Mouse (Mus musculus) lung, embryonic 14.5 days (tissue): ENCODE measurements at regions not wholly inside any gene's neighbourhood (a gene's known extent, or its start where the extent isn't known, plus 50 kb on each side); places are given as distances from the start of the nearest gene placed in this dataset.

ENCODE experiments used
- ATAC-seq: fragments of 200-750 bp; cut with Nextera tagmentation; 2 replicates; pipeline ENCODE4 v1.8.0; 2017; ENCODE audit warnings: mild to moderate bottlenecking, moderate TSS enrichment, moderate library complexity; ENCODE audit not compliant: insufficient read depth
- DNase-seq: peaks from one replicate; pipeline ENCODE4 v3.0.0-alpha.2; 2015
- H3K27ac ChIP-seq: fragments of 300-500 bp; sonication (generic); 2 replicates; pipeline ENCODE4 v1.5.1; 2014; ENCODE audit warnings: low read depth, mild to moderate bottlenecking, moderate library complexity
- H3K27me3 ChIP-seq: fragments of 300-500 bp; sonication (generic); 2 replicates; pipeline ENCODE4 v1.6.1; 2014; ENCODE audit warnings: low read length, control low read depth; ENCODE audit not compliant: insufficient read depth
- H3K36me3 ChIP-seq: fragments of 300-500 bp; sonication (generic); 2 replicates; pipeline ENCODE4 v1.6.1; 2014; ENCODE audit warnings: control low read depth; ENCODE audit not compliant: insufficient read depth
- H3K4me1 ChIP-seq: fragments of 300-500 bp; sonication (generic); 2 replicates; pipeline ENCODE4 v1.6.1; 2014; ENCODE audit warnings: antibody characterized with exemption, control low read depth; ENCODE audit not compliant: insufficient read depth
- H3K4me2 ChIP-seq: fragments of 300-500 bp; sonication (generic); 2 replicates; pipeline ENCODE4 v1.6.1; 2014; ENCODE audit warnings: mild to moderate bottlenecking
- H3K4me3 ChIP-seq: fragments of 300-500 bp; sonication (generic); 2 replicates; pipeline ENCODE4 v1.5.1; 2014; ENCODE audit warnings: low read depth, low read length
- H3K9ac ChIP-seq: fragments of 300-500 bp; sonication (generic); 2 replicates; pipeline ENCODE4 v1.6.1; 2014
- H3K9me3 ChIP-seq: fragments of 300-500 bp; sonication (generic); 2 replicates; pipeline ENCODE4 v1.6.1; 2016; ENCODE audit warnings: low read depth, low read length, control low read depth
- CTCF ChIP-seq: IDR thresholded peaks from 2 replicates; pipeline ENCODE4 v1.5.1; 2016; ENCODE audit warnings: antibody characterized with exemption, low read depth
- WGBS: fragments of 180-500 bp; shearing (Covaris S2); extraction: QIAGEN DNeasy Blood & Tissue Kit; methylation state at CpG from one replicate; pipeline ENCODE4 v1.1.7; 2014; 5-methylcytosine and 5-hydroxymethylcytosine counted together

GRCm38 (mm10) chr1:47854372-47854771, 961.7 kb upstream of the Slc39a10 start:
- no peak overlapping the region for H3K9ac ChIP-seq

GRCm38 (mm10) chr1:47853911-47854310, 961.3 kb upstream of the Slc39a10 start:
- H3K36me3 ChIP-seq, result no peaks in the 10 kb centered on the region
- H3K9ac ChIP-seq, result no peak overlapping the region
- no peaks in the 10 kb centered on the region for H3K27me3 ChIP-seq
- H3K27ac ChIP-seq, result no peak overlapping the region
- ATAC-seq, result no peak
- H3K4me1 ChIP-seq, result no peaks in the 10 kb centered on the region
- no peak overlapping the region for H3K4me3 ChIP-seq
- no peak for TF ChIP-seq CTCF
- H3K4me2 ChIP-seq, result no peak overlapping the region
- no peak for DNase-seq
- WGBS, result 76% methylated on average over 4 of the region's 4 CpGs
- H3K9me3 ChIP-seq, result no peaks in the 10 kb centered on the region

More at GRCm38 (mm10) chr1:47854372-47854771, 961.7 kb upstream of the Slc39a10 start:
- no peaks in the 10 kb centered on the region for H3K9me3 ChIP-seq
- no peak for TF ChIP-seq CTCF
- DNase-seq (no peak), ATAC-seq (no peak)
- no peaks in the 10 kb centered on the region for H3K27me3 ChIP-seq
- H3K4me3 ChIP-seq, result no peak overlapping the region
- H3K36me3 ChIP-seq, result no peaks in the 10 kb centered on the region
- H3K4me1 ChIP-seq, result no peaks in the 10 kb centered on the region
- no peak overlapping the region for H3K4me2 ChIP-seq
- H3K27ac ChIP-seq, result no peak overlapping the region
- 84% methylated on average over 3 of the region's 3 CpGs for WGBS

- H3K9ac ChIP-seq, result no peak overlapping the region
- no peak overlapping the region for H3K27ac ChIP-seq
- H3K4me1 ChIP-seq, result no peaks in the 10 kb centered on the region
- WGBS, result 62% methylated on average over 2 of the region's 2 CpGs
- H3K36me3 ChIP-seq, result no peaks in the 10 kb centered on the region
- H3K27me3 ChIP-seq, result no peaks in the 10 kb centered on the region
- TF ChIP-seq CTCF, result no peak
- no peak for ATAC-seq
- H3K9me3 ChIP-seq, result no peaks in the 10 kb centered on the region
- DNase-seq, result no peak
- H3K4me2 ChIP-seq, result no peak overlapping the region
- H3K4me3 ChIP-seq, result no peak overlapping the region
Observed at GRCm38 (mm10) chr1:47840811-47841210, 948.2 kb upstream of the Slc39a10 start.

GRCm38 (mm10) chr1:47834072-47834471, 941.4 kb upstream of the Slc39a10 start:
- Histone ChIP-seq H3K4me2 (no peak overlapping the region), H3K4me1 (no peaks in the 10 kb centered on the region), H3K27ac (no peak overlapping the region), H3K27me3 (no peaks in the 10 kb centered on the region), H3K9me3 (no peaks in the 10 kb centered on the region), H3K4me3 (no peak overlapping the region), H3K9ac (no peak overlapping the region), H3K36me3 (no peaks in the 10 kb centered on the region)
- ATAC-seq (no peak), DNase-seq (peak; percentile 0)
- TF ChIP-seq CTCF, result no peak

- DNase-seq (no peak), ATAC-seq (no peak)
- Histone ChIP-seq H3K4me3 (no peak overlapping the region), H3K9ac (no peak overlapping the region), H3K27me3 (no peaks in the 10 kb centered on the region), H3K9me3 (no peaks in the 10 kb centered on the region), H3K27ac (no peak overlapping the region), H3K4me2 (no peak overlapping the region), H3K4me1 (no peaks in the 10 kb centered on the region), H3K36me3 (no peaks in the 10 kb centered on the region)
- no peak for TF ChIP-seq CTCF
- 87% methylated on average over 6 of the region's 6 CpGs for WGBS
Observed at GRCm38 (mm10) chr1:47827206-47827605, 934.6 kb upstream of the Slc39a10 start.

- no peaks in the 10 kb centered on the region for H3K9me3 ChIP-seq
- H3K4me1 ChIP-seq, result no peaks in the 10 kb centered on the region
- no peaks in the 10 kb centered on the region for H3K36me3 ChIP-seq
- no peak overlapping the region for H3K4me3 ChIP-seq
- H3K9ac ChIP-seq, result no peak overlapping the region
- 26% methylated on average over 7 of the region's 7 CpGs for WGBS
- TF ChIP-seq CTCF, result peak; percentile 52
- no peaks in the 10 kb centered on the region for H3K27me3 ChIP-seq
- ATAC-seq (no peak), DNase-seq (peak; percentile 85)
- H3K4me2 ChIP-seq, result no peak overlapping the region
- H3K27ac ChIP-seq, result no peak overlapping the region
Observed at GRCm38 (mm10) chr1:47809508-47809907, 916.9 kb upstream of the Slc39a10 start.

GRCm38 (mm10) chr1:47794763-47795162, 902.1 kb upstream of the Slc39a10 start:
- Histone ChIP-seq H3K36me3 (no peaks in the 10 kb centered on the region), H3K27me3 (no peaks in the 10 kb centered on the region), H3K9me3 (no peaks in the 10 kb centered on the region), H3K4me1 (no peaks in the 10 kb centered on the region), H3K27ac (no peak overlapping the region), H3K4me3 (no peak overlapping the region), H3K4me2 (no peak overlapping the region), H3K9ac (no peak overlapping the region)
- ATAC-seq, result peak; percentile 52; the same call in 1 of the 2 replicates
- 30% methylated on average over 3 of the region's 3 CpGs for WGBS
- peak; percentile 67 for DNase-seq
- TF ChIP-seq CTCF, result no peak
